Mouse (Mus musculus) gastrocnemius, postnatal 25 days (tissue): ENCODE results near the gene Grid1. TPM values are rescaled to one million over a fixed set of nuclear protein-coding genes. Genes with fewer than 3 reads are reported as not detected.

Experiments
- DNase-seq: peaks from one replicate; pipeline ENCODE4 v3.0.0; 2022
- long read RNA-seq, 2 experiments: library from polyadenylated mRNA; stranded (forward); transcript quantifications; one replicate each; pipeline ENCODE4 v2.0.0; 2021
- total RNA-seq, 2 experiments: library from RNA; stranded (reverse); gene quantifications; 1 replicate in 1 of 2; 2 replicates in 1 of 2; pipeline ENCODE4 v1.2.3; 2021

Grid1 gene
- not detected for total RNA-seq
- long read RNA-seq, experiment 1: 0 reads
- long read RNA-seq, experiment 2: 0 reads

DNA sequence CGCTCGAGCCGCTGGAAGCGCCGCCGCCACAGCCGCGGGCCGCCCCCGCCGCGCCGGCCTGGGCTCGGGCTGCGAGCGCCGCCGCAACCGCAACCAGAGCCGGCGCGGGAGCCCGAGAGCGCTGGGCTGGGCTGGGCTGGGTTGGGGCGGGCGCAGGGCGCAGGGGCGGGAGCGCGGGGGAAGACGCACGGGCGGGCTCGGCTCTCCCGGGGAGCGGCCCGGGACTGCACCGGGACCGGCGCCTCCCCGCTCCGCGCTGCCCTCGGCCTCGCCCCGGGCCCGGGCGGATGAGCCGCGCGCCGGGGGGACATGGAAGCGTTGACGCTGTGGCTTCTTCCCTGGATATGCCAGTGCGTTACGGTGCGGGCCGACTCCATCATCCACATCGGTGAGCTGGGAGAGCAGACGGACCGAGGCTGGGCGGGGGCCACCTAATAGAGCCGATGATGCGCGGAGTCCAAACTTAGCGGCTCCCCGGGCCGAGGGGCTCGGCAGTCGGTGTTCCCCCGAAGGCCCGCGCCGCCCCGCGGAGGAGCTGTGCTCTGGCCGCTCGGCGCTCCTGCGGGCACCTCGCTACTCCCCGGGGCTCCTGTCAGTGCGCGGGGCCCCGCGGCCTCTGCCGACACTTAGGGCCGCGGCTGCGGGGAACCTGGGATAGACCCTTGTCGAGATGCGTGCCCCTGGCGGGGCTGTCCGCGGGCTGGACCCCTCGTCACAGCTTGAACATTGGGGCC, at the start of gene Grid1:
Gene Grid1, plus strand, starts transcription at position 190 of the 734 bp plus-strand sequence.
- no peak for DNase-seq

DNA sequence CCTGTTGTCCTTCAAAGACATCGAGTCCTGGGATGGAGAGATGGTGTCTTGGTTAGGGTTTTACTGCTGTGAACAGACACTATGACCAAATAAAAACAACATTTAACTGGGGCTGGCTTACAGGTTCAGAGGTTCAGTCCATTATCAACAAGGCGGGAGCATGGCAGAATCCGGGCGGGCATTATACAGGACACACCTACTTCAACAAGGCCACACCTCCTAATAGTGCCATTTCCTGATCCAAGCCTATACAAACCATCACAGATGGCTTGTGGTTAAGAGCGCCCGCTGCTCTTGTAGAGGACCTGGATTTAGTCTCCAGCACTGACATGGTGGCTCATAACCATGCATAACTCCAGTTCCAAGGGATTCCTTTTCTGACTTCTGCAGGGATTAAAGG, 49.4 kb upstream of the Grid1 start:
- no peak for DNase-seq

DNA sequence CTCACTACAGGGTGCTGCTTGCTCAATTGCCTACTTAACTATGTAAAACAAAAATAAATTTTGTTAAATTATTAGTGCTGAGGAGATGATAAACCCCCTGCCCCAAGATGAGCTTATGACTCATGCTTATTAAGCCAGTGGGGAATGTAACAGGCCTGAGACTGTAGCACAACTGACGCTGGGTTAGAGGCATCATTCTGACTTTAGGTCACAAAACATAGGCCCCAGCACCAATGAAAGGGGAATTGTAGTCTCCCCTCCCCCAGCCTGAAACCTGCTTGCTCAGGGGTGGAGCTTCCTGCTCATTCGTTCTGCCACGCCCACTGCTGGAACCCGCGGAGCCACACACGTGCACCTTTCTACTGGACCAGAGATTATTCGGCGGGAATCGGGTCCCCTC, 48.3 kb upstream of the Grid1 start:
- DNase-seq: no peak

DNA sequence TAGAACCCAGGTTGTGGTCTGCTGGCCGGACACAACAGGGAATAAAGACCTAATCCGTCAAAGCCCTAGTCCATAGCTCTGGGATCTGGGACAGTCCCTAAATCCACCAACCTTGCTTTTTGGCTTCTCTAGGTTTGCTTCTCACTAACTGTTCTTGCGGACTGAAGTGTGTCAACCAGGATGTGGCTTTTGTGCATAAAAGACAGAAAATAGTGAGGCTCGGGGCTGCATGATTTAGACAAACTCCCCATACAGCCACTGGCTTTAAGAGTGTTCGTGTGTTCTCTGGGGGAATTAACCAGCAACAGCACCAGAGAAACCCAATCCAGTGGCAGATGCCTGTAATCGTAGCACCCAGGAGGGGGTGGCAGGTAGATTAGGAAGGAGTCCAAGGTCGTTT, 47.8 kb upstream of the Grid1 start:
- DNase-seq: no peak

DNA sequence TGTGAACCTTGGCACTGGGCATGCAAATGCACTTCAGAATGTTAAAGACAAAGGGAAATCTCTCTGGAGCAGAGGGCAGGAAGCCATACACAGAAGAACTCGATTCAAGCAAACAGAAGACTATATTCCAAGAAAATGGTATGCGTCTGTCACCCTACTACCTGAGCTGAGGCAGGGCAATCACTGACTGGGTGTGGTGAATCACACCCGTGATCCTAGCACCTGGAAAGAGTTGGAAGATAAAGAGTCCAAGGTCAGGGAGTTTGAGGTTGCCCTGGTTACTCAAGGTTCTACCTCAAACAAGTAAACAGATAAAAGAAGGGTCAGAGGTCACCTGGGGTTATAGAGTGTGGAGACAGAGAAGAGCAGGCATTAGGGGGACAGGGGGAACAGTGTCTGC, 46.2 kb upstream of the Grid1 start:
- DNase-seq: no peak

DNA sequence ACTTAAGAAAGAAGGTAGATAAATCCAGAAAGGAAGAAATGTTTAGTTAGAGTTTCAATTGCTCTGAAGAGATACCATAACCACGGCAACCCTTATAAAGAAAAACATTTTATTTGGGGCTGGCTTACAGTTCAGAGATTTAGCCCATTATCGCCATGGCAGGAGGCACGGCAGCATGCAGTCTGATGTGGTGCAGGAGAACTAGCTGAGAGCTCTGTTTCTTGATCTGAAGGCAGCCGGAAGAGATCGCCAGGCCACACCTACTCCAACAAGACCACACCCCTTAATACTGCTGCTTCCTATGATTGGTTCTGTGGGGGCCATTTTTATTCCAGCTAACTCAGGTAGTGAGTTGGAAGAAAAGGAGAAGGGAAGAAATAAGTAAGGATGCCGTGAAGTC, 45.7 kb upstream of the Grid1 start:
- DNase-seq: no peak

DNA sequence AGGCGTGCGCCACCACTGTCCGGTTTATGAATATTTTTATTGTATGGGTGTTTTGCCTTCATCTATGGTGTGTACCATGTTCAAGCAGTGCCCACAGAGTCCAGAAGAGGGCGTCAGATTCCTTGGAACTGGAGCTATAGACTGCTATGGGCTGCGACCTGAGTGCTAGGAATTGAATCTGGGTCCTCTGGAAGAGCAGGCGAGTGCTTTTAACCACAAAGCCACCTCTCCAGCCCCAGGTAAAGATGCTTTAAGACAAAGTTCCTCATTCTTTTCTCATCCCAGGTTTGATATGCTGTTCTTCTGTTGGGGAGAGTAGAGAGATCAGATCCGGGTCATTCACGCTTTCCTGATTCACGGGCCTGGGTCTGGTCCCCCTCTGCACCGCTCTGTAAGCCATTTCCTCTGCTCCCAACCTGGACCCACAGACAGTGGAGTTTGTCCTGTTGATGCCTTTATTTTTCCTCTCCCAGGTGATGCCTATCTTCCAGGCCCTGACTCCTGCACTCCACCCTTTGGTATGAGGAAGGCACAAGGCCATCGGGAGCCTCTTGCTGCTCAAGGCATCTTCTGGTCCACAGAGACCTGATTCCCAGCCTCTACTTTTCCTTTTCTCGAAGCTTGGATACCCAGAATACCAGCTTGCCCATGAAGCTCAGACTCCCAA, 43.1 kb upstream of the Grid1 start:
- DNase-seq: no peak

DNA sequence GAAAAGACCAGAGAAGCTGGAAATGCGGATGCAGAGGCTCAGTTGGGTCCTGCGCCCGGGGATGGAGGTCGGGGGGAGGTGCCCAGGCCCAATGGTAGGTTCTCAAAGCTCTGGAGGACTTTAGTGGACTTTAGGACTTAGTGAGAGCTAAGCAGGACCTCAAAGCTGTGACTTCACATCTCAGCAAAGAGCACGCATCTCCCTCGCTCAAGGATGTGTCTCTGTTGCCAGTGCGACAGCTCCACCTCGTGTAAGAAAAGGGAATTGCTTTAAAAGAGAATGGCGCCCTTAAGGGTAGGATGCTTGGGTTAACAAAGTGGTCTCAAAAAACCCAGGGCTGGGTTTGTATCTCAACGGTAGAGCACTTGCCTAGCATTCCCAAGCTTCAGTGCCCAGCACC, 42.1 kb upstream of the Grid1 start:
- DNase-seq: no peak

DNA sequence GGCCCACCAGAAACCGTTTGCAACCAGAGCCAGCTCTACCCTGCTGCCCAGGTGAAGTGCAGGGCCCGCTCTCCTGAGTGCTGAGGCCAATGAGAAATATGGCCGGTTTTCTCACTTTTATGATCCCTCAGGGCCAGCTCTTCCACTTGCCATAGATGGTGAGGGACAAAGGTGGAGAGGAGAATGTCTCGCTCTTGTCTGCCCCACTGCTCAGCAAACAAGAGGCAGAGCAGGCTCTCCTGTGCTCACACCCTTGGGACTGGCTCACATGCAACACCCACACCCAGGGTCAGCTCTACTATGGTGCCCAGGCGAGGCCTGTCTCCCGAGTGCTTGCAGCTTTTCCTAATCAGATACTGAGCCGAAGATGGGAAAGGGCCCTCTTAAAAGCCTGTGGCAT, 41.1 kb upstream of the Grid1 start:
- DNase-seq: no peak

DNA sequence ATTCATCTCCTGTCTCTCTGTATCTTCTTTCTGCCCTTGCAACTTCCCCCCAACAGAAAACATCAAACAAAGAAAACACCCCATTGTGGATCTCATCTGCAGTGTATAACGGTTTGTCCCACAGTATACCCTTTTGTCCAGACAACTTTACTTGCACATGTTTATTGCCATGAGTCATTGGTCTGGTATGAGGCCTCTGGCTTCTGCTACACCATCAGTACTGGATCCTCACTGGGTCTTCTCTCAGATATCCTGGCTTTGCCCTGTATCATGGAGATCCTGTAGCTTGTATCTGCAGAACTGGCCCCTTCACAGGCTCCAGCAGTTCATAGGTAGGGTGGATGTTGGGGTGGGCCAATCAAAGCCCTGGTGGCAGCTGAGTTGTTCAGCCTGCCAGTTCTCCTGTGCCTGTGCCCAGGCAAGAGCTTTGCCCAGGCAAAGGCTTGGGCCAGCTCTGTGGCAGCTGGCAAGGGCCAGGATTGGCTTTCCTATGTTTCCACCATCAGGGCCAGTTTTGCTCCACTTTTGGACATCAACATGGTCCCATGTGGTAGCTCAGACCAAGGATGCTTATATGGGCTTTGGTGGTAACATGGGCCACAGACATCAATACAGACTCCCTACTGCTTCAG, 26.4 kb upstream of the Grid1 start:
- DNase-seq: no peak

DNA sequence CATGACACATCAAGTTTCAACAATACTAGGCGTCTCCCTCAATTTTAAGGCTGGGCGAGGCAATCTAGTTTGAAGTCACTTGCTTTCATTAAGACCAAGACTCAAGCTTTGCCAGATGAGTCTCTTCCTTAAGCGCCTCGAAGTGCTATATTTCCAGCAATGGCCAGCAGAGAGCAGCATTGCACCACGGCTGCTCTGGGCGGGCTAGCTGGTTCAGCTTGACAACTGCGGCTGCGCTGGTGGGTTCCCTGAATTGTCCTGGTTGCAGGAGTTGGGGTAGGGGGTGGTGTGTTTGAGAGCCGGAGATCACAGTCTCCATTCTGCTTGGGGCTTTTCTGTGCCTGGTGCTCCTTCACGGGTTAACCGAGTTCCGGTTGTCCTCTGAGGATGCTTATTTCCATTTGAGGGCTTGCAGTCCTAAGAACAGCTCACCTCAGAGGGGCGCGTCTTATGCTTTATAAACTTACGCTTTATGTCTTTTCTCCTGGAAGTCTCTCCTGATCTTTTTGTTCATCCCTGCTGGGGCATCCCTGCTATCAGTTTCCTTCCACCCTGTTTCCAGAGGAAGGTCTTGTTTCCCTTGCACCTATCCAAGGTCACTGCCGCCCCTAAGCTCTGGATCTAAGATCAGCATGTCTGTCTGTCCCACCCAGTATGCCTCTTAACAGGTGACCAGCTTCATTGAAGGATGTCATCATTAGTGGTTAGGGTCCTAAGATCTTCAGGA, 9.0 kb upstream of the Grid1 start:
- peak; percentile 40 for DNase-seq

DNA sequence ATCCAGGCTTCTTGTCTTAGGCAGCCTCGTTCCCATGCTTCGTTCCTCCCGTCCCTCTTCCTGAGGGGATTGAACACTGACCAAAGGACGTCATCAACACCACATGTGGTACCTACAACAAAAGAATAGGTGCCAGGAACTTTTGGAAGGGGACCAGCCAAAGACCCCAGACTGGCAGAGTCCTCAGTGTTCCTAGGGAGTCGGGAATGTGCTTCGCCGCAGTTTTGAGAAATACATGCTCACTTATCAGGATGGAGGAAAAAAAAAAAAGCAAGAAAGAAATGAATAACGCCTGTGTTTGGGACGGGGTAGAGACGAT, 8.5 kb upstream of the Grid1 start:
- DNase-seq: no peak

DNA sequence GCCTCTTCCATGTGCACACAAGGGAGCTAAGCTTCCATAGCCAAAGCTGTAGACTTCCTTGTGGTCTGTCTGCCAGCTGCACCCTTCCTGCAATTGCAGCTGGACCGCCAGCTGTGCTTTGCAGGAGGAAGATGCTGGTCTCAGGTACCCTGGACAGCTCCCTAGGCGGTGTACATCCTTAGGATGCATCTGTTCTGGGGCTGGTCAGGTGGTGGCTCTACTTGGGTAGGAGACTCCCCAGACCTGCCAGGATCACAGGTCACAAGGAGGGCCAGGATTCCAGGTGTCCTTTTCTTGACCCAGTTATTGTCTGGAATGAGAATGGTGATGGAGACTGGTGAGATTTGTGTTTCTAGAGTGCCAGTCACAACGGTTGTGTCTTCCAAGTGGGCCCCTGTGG, 3.6 kb upstream of the Grid1 start:
- no peak for DNase-seq

DNA sequence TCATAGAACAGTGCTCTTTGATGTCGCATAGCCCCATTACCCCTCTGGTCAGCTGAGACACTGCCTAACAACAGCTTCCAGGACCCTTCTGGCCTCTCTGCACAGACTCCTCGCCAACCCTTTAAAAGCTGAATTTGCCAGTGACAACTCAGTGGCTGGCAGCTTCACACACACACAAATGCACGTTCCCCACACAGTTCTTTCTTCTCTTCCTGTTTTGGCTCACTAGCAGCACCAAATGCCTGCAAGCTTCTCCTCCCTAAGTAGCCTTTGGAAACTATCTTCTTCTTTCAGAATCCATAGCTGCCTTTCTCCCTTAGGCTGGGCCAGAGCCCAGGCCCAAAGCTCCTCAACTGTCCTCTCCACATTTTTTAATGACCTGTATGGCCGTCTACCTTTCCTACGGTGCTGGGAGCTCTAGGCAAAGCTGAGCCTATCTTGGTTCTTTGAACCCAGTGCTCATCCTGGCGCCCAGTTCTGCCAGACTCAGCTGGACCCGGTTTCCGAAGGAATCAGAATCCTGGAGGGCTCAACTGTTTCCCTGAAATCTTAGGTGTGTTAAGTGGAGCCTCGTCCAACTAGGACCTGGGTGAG, 1.4 kb upstream of the Grid1 start:
- no peak for DNase-seq

DNA sequence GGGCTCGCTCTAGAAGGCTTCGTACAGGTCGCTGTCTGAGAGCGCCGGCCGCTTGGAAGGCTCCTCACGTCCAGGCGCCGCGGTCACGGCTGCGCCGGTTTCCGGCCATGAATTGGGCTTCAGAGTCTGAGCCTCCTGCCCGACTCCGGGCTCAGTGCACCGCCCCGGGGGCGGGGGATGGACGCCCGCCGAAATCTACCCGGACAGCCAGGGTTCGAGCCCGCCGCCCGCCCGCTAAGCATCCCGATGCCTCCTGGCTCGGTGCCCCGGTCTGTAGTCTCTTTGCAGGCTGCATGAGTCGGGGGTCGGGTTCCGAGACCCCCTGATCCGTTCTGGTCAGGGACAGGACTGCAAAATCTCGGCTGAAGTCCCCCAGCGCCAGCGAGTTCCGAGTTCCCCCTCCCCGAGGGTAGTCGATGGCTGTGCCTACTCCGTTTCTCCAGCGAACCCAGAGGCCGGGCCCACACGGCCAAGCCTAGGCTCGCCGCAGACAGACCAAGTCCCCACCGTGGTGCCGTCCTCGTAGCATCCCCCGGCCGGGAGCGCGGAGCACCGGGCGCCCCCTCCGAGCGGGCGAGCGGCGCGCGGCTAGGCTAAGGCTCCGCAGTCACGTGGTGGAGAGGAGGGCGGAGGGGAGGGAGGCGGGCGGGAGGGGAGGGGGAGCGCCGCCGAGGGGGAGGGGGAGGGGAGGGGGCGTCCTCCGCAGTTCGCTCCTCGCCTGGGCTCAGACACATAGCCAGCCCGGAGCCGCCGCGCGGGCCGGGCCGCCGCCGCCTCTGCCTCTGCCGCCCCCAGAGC, 588 bp upstream of the Grid1 start:
- no peak for DNase-seq

DNA sequence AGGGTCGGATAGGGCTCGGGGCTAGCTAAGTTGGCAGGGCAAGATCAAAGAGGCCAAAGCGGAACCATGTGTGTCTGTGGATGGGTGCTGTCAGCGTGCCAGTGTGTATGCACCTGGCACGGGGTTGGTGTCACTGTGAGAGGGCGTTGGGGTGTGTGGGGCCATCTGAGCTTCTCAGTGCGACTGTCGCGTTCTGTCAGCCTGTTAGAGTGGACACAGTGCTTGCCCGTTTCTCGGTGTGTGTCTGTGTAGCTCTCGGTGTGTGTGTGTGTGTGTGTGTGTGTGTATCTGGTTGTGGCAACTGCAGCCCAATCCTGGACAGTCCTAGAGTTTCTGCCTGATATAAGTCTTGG, 721 bp downstream of the Grid1 start:
- no peak for DNase-seq

DNA sequence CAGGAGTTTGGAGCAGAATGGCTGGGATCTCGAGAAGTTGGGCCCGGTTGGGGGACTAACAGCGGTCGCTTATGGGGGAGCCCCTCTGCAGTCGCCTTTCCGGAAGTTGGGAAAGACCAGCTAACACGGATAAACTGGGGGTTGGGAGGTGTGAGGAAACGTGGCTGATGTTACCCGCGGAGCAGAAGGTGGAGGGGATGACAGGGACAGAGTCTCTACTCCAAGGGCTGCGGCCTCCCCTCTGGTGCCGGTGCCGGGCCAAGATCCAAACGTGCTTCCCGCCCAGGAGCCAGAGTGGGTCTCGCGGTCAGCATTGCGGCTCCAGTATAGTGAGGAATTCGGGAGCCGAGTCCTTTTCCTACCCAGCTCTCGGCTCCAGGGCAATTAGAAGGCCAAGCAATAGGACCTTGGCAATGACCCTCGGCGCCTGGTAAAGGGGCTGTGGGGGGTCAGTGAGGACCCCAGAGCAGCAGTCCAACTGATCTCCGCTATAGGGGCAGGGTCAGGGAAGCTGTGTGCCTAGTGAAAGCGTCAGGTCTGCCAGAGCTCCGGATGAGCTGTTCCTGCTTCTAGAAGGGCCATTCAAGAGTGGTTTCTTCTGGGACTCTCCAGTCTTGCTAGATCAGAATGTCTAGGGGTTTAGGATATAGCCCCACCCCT, 1.4 kb downstream of the Grid1 start:
- DNase-seq: no peak

DNA sequence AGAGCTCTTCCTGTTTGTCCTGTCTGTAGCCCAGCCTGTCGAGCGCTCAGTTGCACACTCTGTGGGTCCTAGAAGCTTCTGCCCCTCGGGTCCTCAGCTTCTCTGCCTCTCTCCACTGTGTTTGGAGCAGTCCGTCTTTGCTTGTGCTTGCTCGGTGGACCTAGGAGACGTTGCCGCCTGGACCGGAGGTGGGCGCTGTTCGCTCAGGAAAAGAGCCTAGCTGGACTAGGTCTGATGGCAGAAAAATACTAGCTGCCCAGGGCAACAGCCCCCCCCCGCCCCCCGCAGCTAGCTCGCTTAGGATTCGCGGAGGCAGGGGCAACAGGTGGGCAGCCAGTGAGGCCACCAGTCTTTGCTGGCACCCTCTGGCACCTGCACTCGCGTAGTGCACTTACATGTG, 3.2 kb downstream of the Grid1 start:
- no peak for DNase-seq

DNA sequence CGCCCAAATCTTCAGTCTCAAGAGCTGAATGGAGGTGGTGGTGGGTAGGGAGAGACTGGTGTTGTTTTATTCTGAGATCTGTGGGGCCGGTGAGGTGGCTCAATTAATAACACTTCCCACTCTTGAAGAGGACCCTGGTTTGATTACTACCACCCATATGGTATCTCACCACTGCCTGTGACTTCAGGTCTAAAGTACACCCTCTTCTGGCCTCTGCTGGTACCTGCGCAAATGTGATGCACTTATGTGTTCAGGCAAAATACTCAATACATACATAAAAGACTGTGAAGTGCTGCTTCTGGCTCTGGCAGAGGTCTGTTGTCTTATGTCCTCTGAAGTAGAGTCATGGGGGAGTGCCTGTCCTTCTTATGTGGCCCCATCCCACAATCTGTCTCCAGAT, 4.3 kb downstream of the Grid1 start:
- no peak for DNase-seq

DNA sequence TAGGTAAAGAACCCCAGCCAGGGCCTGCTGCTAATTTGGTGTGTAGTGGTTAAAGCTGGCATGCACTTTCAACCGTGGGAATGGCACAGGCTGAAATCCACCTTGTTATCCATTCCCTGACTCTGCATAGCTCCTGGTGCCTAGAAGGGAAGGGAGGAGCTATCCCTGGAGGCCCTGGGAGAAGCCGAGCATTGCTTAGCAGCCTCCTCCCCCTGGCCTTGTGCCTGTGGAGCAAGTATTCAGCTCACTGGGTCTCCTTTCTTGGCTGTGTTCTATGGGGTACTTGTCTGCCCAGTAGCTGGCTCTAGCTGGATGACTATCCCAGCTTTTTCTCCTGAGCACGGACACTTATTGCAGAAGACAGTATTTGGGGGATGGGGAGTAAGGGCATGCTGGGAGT, 6.0 kb downstream of the Grid1 start:
- DNase-seq: no peak

DNA sequence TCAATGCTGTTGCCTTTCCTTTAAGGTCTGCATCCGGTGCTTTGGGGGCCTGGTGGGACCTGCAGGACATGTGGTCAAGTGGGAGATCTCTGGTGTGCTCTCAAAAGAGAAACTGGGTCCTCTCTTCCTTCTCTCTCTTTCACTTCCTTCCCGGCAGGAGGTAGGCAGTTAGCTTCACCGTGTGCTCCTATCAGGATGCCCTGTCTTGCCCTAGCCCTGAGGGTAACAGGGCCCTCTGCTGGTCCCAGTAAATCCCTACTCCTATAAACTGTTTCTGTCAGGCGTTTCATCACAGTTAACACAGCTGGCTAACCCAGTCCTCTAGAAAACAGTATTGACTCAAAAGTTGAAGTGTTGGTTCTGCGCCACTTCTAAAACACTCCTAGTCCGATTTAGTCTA, 9.9 kb downstream of the Grid1 start:
- no peak for DNase-seq
